Mouse (Mus musculus) heart, adult 2 months (tissue): ENCODE measurements at regions not wholly inside any gene's neighbourhood (a gene's known extent, or its start where the extent isn't known, plus 50 kb on each side); places are given as distances from the start of the nearest gene placed in this dataset.

Experiments used
- DNase-seq, 2 experiments: peaks; one replicate each; pipeline ENCODE4 v3.0.0; 2021
- H3K27ac ChIP-seq: fragments of 200-600 bp; 2 replicates; pipeline ENCODE4 v1.8.1; 2022
- H3K27me3 ChIP-seq: fragments of 200-500 bp; 2 replicates; pipeline ENCODE4 v1.6.1; 2012; ENCODE audit warnings: mild to moderate bottlenecking, low read length, inconsistent platforms, mixed read lengths; ENCODE audit not compliant: control insufficient read depth, insufficient read depth
- H3K36me3 ChIP-seq: fragments of 200-500 bp; 2 replicates; pipeline ENCODE4 v1.6.1; 2012; ENCODE audit warnings: low read length, inconsistent platforms; ENCODE audit not compliant: control insufficient read depth, insufficient read depth
- H3K4me1 ChIP-seq: fragments of 200-500 bp; 2 replicates; pipeline ENCODE4 v1.6.1; 2011; ENCODE audit warnings: low read length; ENCODE audit not compliant: control insufficient read depth, insufficient read depth
- H3K4me3 ChIP-seq: fragments of 200-600 bp; 2 replicates; pipeline ENCODE4 v1.8.1; 2022
- H3K79me2 ChIP-seq: fragments of 200-500 bp; replicated peaks from 2 replicates; pipeline ENCODE4 v1.6.1; 2012; ENCODE audit warnings: mild to moderate bottlenecking, inconsistent platforms, low read length, moderate library complexity, mixed read lengths; ENCODE audit not compliant: control insufficient read depth, insufficient read depth
- H3K9ac ChIP-seq: fragments of 200-500 bp; 2 replicates; pipeline ENCODE4 v1.6.1; 2012; ENCODE audit warnings: low read depth, mild to moderate bottlenecking, control low read depth, inconsistent platforms, low read length, mixed read lengths
- CTCF ChIP-seq: fragments of 200-600 bp; IDR thresholded peaks from 2 replicates; pipeline ENCODE4 v1.8.1; 2022; ENCODE audit warnings: antibody characterized with exemption, mild to moderate bottlenecking, moderate library complexity
- EP300 ChIP-seq: fragments of 200-500 bp; IDR thresholded peaks from 2 replicates; pipeline ENCODE4 v1.6.1; 2011; ENCODE audit warnings: low read depth, low read length, control low read depth; ENCODE audit not compliant: insufficient read depth
- POLR2A ChIP-seq: fragments of 200-500 bp; IDR thresholded peaks from 2 replicates; pipeline ENCODE4 v1.6.1; 2011; ENCODE audit warnings: mild to moderate bottlenecking, low read depth, low read length, control low read depth; ENCODE audit not compliant: insufficient read depth
- WGBS: fragments of 180-500 bp; shearing (Covaris S2); methylation state at CpG from one replicate; pipeline ENCODE4 v1.1.7; 2018; 5-methylcytosine and 5-hydroxymethylcytosine counted together
- intact Hi-C: fragments of 180-260 bp; cut with DNase I; formaldehyde crosslinking; loops from one replicate; pipeline ENCODE4 v1.15.1; 2025

DNA sequence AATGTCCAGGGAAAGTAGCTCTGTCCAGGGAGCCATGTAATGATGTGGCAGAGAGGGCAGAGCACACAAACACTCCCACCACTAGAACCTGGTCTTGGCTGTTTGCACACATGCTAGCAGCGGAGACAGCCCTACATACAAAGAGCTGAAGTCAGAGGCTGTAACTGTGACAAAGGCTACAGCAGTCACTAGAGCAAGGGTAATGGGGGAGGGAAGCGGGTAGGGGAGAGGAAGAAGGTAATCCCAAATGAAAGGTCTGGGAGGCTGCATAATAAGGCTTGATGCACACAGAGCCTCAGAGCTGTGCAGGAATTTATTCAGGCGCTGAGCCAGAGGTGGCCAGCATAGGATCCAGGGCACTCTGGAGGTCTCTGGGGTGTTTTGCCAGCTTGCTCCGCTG, 269.3 kb upstream of the 4930535I16Rik start:
- no peak overlapping the region for H3K4me3 ChIP-seq
- no peak for TF ChIP-seq CTCF
- TF ChIP-seq EP300: no peak
- TF ChIP-seq POLR2A: no peak
- intact Hi-C loops: no loop called here
- WGBS: 80% methylated on average over 4 of the region's 4 CpGs
- H3K36me3 ChIP-seq: no peaks in the 10 kb centered on the region
- H3K27ac ChIP-seq: no peak overlapping the region
- no peak overlapping the region for H3K9ac ChIP-seq
- H3K27me3 ChIP-seq: no peaks in the 10 kb centered on the region; the same call in 1 of the 2 replicates
- DNase-seq: no peak
- H3K79me2 ChIP-seq: no peaks in the 10 kb centered on the region
- H3K4me1 ChIP-seq: no peaks in the 10 kb centered on the region

DNA sequence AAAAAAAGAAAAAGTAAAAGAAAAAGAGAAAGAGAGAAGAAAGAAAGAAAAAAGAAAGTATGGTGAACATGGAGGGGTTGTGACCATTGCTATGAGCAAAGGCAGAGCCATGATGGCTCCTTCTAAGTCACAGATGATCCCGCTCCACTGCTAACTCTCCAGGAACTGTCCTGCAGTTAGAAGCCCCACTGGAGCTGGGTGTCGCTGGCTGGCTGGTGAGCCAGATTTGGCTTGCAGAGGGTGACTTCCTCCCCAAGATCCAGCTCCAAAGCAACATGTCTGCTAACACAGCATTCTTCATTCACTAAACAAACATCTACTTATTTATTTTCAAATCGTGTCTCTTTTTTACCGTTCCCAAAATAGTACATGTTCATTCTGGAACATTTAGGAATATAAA, 263.5 kb upstream of the 4930535I16Rik start:
- 0 out of 2 replicates have a peak, but pooled peaks cover 2% of the 10 kb centered on the region for H3K27me3 ChIP-seq
- TF ChIP-seq CTCF (no peak), EP300 (no peak), POLR2A (no peak)
- H3K79me2 ChIP-seq: no peaks in the 10 kb centered on the region
- H3K36me3 ChIP-seq: no peaks in the 10 kb centered on the region
- H3K4me3 ChIP-seq: no peak overlapping the region
- no peak for DNase-seq
- H3K4me1 ChIP-seq: no peaks in the 10 kb centered on the region
- intact Hi-C loops: no loop called here
- H3K27ac ChIP-seq: no peak overlapping the region
- no peak overlapping the region for H3K9ac ChIP-seq
- 59% methylated on average over 4 of the region's 4 CpGs for WGBS

- Histone ChIP-seq H3K79me2 (no peaks in the 10 kb centered on the region), H3K4me3 (no peak overlapping the region), H3K4me1 (no peaks in the 10 kb centered on the region), H3K27ac (no peak overlapping the region), H3K9ac (no peak overlapping the region), H3K27me3 (0 out of 2 replicates have a peak, but pooled peaks cover 2% of the 10 kb centered on the region), H3K36me3 (no peaks in the 10 kb centered on the region)
- WGBS: 2% methylated on average over 50 of the region's 50 CpGs
- no peak for DNase-seq
- intact Hi-C loops: no loop called here
- TF ChIP-seq EP300 (no peak), POLR2A (no peak), CTCF (no peak)
These were observed 260.7 kb upstream of the 4930535I16Rik start for GRCm38 (mm10) chr4:124178401-124179018.

DNA sequence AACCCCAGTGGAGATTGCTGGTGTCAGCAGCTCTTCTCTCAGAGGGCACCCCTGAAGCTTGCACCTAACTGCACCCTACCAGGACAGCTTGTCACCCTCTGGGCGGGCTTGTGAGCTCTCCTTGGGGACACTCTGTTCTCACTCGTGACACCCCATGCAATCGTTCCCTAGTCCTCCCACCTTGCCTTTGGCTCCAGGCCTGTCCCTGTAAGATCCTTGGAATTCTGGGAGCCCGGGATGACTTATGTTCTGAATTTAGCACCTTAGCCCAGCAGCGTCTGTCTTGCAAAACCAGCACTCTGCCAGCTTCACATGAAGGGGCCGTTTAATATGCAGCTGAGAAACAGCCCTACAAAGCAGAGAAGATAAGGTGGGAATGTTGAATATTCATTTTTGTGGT, 257.7 kb upstream of the 4930535I16Rik start:
- intact Hi-C loops: no loop called here
- Histone ChIP-seq H3K9ac (no peak overlapping the region), H3K79me2 (no peaks in the 10 kb centered on the region), H3K27me3 (0 out of 2 replicates have a peak, but pooled peaks cover 2% of the 10 kb centered on the region), H3K4me3 (no peak overlapping the region), H3K36me3 (no peaks in the 10 kb centered on the region), H3K4me1 (no peaks in the 10 kb centered on the region), H3K27ac (no peak overlapping the region)
- no peak for DNase-seq
- TF ChIP-seq CTCF: no peak
- 28% methylated on average over 6 of the region's 6 CpGs for WGBS

DNA sequence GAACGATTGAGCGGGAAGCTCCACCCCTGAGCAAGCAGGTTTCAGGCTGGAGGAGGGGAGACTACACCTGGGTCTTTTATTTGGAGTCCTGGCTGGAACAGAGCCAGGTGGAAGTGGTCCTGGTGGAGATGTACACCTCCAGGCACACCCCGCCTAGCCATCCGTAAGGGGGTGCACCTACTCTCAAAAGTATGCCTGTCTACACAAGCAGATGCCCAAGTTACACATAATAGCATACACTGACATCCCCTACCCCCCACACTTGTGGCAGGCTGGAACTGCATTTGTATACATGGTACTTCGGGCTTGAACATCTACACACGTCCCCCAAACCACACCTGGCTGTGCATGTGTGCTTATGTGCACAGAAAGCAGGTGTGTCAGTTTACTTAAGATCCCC, 236.8 kb upstream of the 4930535I16Rik start:
- no peak for TF ChIP-seq CTCF
- no peak for TF ChIP-seq POLR2A
- TF ChIP-seq EP300: no peak
- H3K9ac ChIP-seq: no peak overlapping the region
- H3K27ac ChIP-seq: no peak overlapping the region
- H3K27me3 ChIP-seq: no peaks in the 10 kb centered on the region
- no peaks in the 10 kb centered on the region for H3K36me3 ChIP-seq
- WGBS: 85% methylated on average over 6 of the region's 6 CpGs
- H3K4me1 ChIP-seq: no peaks in the 10 kb centered on the region
- intact Hi-C loops: no loop called here
- H3K79me2 ChIP-seq: no peaks in the 10 kb centered on the region
- no peak overlapping the region for H3K4me3 ChIP-seq
- no peak for DNase-seq

GRCm38 (mm10) chr4:124149771-124150451, 232.1 kb upstream of the 4930535I16Rik start:
- Histone ChIP-seq H3K36me3 (no peaks in the 10 kb centered on the region), H3K4me3 (no peak overlapping the region)
- 13% methylated on average over 16 of the region's 16 CpGs for WGBS

More at GRCm38 (mm10) chr4:124149771-124150451, 232.1 kb upstream of the 4930535I16Rik start:
- Histone ChIP-seq H3K27me3 (no peaks in the 10 kb centered on the region), H3K79me2 (no peaks in the 10 kb centered on the region), H3K4me1 (no peaks in the 10 kb centered on the region), H3K9ac (no peak overlapping the region), H3K27ac (no peak overlapping the region)
- intact Hi-C loops: no loop called here
- DNase-seq: no peak
- TF ChIP-seq CTCF (no peak), EP300 (no peak), POLR2A (no peak)
